Mouse (Mus musculus): ENCODE data around the gene Pmm2.

- TF ChIP-seq POLR2A (IDR thresholded peaks at IDR 0.05; ENCODE audit: borderline replicate concordance, extremely low read depth, insufficient read depth, insufficient read length, poor library complexity, severe bottlenecking), result no peak
- no peak for TF ChIP-seq CTCF (IDR thresholded peaks at IDR 0.05; ENCODE audit: borderline replicate concordance, extremely low read depth, insufficient read depth, insufficient read length)
Measured at GRCm38 (mm10) chr16:8678035-8678434, 40.6 kb downstream of the Pmm2 start.

Data from brain, embryonic 14.5 days (tissue).